ENCODE assay signal across 10 mouse cellular contexts in the genomic region with DNA sequence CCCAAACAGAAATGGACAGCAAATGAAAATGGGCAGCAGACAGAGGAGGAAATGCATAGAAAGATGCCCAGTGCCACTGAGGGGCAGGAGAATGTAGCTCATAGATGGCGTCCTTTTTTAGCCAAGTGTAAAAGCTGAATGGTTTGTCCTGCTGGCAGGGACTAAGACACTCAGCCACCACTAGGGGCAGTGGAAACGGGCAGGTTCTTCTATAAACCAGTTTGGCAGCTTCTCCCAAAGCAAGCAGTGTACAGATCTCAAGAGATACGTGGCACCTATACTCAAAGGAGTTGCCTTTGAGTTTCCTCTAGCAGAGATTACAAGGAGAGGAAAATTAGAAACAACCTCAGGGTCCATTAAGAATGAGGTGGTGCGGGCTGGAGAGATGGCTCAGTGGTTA. TPM values are rescaled to one million over a fixed set of nuclear protein-coding genes. Genes with fewer than 3 reads are reported as not detected.
DNase-seq lines count a peak whose midpoint lies in the region; ATAC-seq and TF ChIP-seq lines count a peak whose summit lies in the region.
"Had no signal": no experiment of that assay in that cellular context is flagged by ENCODE, and none has a peak within 500 bp of the region (broad histone marks: within the 10 kb centered on the region; RNA-seq: fewer than 3 reads in every experiment).

No protein-coding gene starts in this region.

- no peak overlapping the region for H3K4me2 ChIP-seq in liver, postnatal 0 days (ENCODE audit: low read depth, low read length)
- H3K4me2 ChIP-seq: heart, embryonic 15.5 days had no signal

- no peak overlapping the region for H3K4me3 ChIP-seq in liver, postnatal 0 days (ENCODE audit: low read depth, low read length)
- H3K4me3 ChIP-seq in embryonic fibroblast, embryonic 13.5 days (ENCODE audit: insufficient read depth, low read length), result no peak overlapping the region
- H3K4me3 ChIP-seq: heart, embryonic 15.5 days had no signal

- ATAC-seq in liver, postnatal 0 days, result no peak
- ATAC-seq: Patski had no signal

- no peaks in the 10 kb centered on the region for H3K9me3 ChIP-seq in liver, postnatal 0 days (ENCODE audit: low read length)
- H3K9me3 ChIP-seq: heart, embryonic 15.5 days had no signal

- no peak overlapping the region for H3K27ac ChIP-seq in liver, postnatal 0 days (ENCODE audit: low read depth)
- H3K27ac ChIP-seq in embryonic fibroblast, embryonic 13.5 days (ENCODE audit: insufficient read depth, low read length), result no peak overlapping the region
- H3K27ac ChIP-seq: heart, embryonic 15.5 days had no signal

- intact Hi-C loops in heart, postnatal 10 days (cut with DNase I), result no loop called here

- WGBS in liver, postnatal 0 days (ENCODE audit: insufficient replicate concordance), result 20% methylated on average over 4 of the region's 4 CpGs

- DNase-seq in cerebellum, adult 9-11 months, result peak; percentile 64
- no peak for DNase-seq in cerebellum, adult 8-10 months
- DNase-seq in liver, postnatal 0 days, result no peak
- no peak for DNase-seq in liver
- DNase-seq in naive thymus-derived CD4-positive, alpha-beta T cell, adult 2 months (ENCODE audit: low read depth), result peak; percentile 28
- no peak for DNase-seq in Muller cell, postnatal 12 days (ENCODE audit: inconsistent ontology term)
- DNase-seq in heart, postnatal 10 days, result no peak

- no peaks in the 10 kb centered on the region for H3K36me3 ChIP-seq in liver, postnatal 0 days (replicated peaks; ENCODE audit: insufficient read depth, low read length)
- H3K36me3 ChIP-seq: heart, embryonic 15.5 days had no signal

- no peak for TF ChIP-seq EP300 in liver, postnatal 0 days (IDR thresholded peaks at IDR 0.05; ENCODE audit: low read depth)

- TF ChIP-seq POLR2A in embryonic fibroblast, embryonic 13.5 days (IDR thresholded peaks at IDR 0.05; ENCODE audit: low read depth, low read length), result no peak

- no peak overlapping the region for H3K9ac ChIP-seq in liver, postnatal 0 days (replicated peaks)
- H3K9ac ChIP-seq: heart, embryonic 15.5 days had no signal

- no peaks in the 10 kb centered on the region for H3K4me1 ChIP-seq in liver, postnatal 0 days (ENCODE audit: insufficient read depth)
- no peaks in the 10 kb centered on the region for H3K4me1 ChIP-seq in embryonic fibroblast, embryonic 13.5 days (ENCODE audit: control insufficient read depth, insufficient read depth, low read length)

- peak; percentile 61 for TF ChIP-seq CTCF in liver, postnatal 0 days (IDR thresholded peaks at IDR 0.05; ENCODE audit: low read depth)
- TF ChIP-seq CTCF in embryonic fibroblast, embryonic 13.5 days (IDR thresholded peaks at IDR 0.05; ENCODE audit: borderline replicate concordance, insufficient read depth, low read length), result peak; percentile 18; the same call in 1 of the 2 replicates

- H3K27me3 ChIP-seq in liver, postnatal 0 days (ENCODE audit: insufficient read depth, low read length), result peaks cover 27% of the 10 kb centered on the region

RNA-seq across cellular contexts. Expression of gene Gm20479, which starts 21.2 kb away (rescaled TPM):
- polyA plus RNA-seq in liver, postnatal 0 days (2015; fragmentation: Nextera tagmentation; extraction: Ambion mirVana), result 1.1 TPM in 1 of 2 replicates, not detected in the other
- polyA plus RNA-seq in embryonic fibroblast, embryonic 13.5 days (2011; ENCODE audit: insufficient read length, low read depth, missing spikeins), result 6.2 TPM in 1 of 2 replicates, not detected in the other
- total RNA-seq in heart, postnatal 10 days (2021), result under 1 TPM in 1 of 2 experiments, not detected in 1; 0.99 TPM
- polyA plus RNA-seq: heart, embryonic 15.5 days had no signal

RNA-seq across cellular contexts. Expression of gene Shkbp1, which starts 22.6 kb away (rescaled TPM):
- polyA plus RNA-seq in liver, postnatal 0 days (2015; fragmentation: Nextera tagmentation; extraction: Ambion mirVana), result 9.5 and 10.9 TPM in 2 replicates
- 35.9 and 41.2 TPM in 2 replicates for polyA plus RNA-seq in embryonic fibroblast, embryonic 13.5 days (2011; ENCODE audit: insufficient read length, low read depth, missing spikeins)
- 10 to 100 TPM; 13.8 to 17.5 TPM for total RNA-seq in heart, postnatal 10 days (2021)

RNA-seq across cellular contexts. Expression of gene Ltbp4, which starts 40.9 kb away (rescaled TPM):
- polyA plus RNA-seq in liver, postnatal 0 days (2015; fragmentation: Nextera tagmentation; extraction: Ambion mirVana), result 7.2 and 9.2 TPM in 2 replicates
- 46.5 and 50.6 TPM in 2 replicates for polyA plus RNA-seq in embryonic fibroblast, embryonic 13.5 days (2011; ENCODE audit: insufficient read length, low read depth, missing spikeins)
- total RNA-seq in heart, postnatal 10 days (2021), result 100 to 1,000 TPM; 387 to 393 TPM

Comparison
In these comparisons a context has a peak if more than half of its experiments do, and no peak if none do; other contexts are left out.
1. DNase-seq: peak in cerebellum, adult 9-11 months (single experiment) and naive thymus-derived CD4-positive, alpha-beta T cell, adult 2 months (single experiment); none in cerebellum, adult 8-10 months (single experiment), liver, postnatal 0 days (single experiment), liver (single experiment), Muller cell, postnatal 12 days (single experiment) and heart, postnatal 10 days (0 of 2).